Mouse (Mus musculus): ENCODE results near the gene Zfp882.
"Not testable (repeated sequence)": the region's sequence is repeated elsewhere in the genome, so short reads cannot be mapped to it uniquely, and the experiment has no call there.

The Zfp882 gene

DNA sequence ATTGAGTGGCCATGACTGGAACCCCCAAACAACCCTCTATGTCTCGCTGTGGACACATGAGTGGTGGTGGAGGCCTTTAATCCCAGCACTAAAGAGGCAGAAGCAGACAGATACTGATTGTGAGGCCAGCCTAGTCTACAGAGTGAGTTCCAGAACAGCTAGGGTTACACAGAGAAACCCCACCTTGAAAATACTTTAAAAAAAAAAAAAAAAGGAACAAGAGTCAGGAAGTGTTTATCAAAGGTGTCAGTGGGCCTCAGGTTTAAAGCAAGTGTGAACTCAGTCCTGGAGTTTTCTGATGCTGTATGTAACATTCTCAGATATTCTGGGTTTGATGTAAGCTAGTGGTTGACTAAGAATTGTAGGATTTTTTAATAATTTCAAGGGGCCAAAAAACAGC is 44.1 kb downstream of the Zfp882 start:
- DNase-seq (ENCODE audit: low spot score): no peak

GRCm38 (mm10) chr8:71952961-71953700 is 44.7 kb downstream of the Zfp882 start:
- not testable (repeated sequence) for DNase-seq (ENCODE audit: low spot score)

- no peak for DNase-seq (ENCODE audit: low spot score)
Measured at GRCm38 (mm10) chr8:71954666-71955065, 46.3 kb downstream of the Zfp882 start.

DNA sequence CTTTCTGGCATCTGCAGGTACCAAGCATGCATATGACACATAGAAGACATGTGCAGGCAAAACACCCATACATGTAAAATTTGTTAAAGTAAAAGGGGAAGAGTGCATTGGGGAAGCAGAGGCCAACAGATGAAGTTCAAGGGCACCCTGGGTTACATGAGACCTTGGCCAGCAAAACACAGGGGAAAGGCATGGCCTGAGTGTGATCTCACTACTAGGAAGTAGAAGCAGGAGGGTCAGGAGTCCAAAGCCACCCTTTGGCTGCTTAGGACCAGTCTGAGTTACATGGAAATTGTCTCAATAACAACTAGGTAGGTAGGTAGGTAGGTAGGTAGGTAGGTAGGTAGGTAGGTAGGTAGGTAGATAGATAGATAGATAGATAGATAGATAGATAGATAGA is 52.1 kb downstream of the Zfp882 start:
- DNase-seq (ENCODE audit: low spot score): no peak

- no peak for DNase-seq (ENCODE audit: low spot score)
Measured at GRCm38 (mm10) chr8:71961796-71962195, 53.4 kb downstream of the Zfp882 start.

DNA sequence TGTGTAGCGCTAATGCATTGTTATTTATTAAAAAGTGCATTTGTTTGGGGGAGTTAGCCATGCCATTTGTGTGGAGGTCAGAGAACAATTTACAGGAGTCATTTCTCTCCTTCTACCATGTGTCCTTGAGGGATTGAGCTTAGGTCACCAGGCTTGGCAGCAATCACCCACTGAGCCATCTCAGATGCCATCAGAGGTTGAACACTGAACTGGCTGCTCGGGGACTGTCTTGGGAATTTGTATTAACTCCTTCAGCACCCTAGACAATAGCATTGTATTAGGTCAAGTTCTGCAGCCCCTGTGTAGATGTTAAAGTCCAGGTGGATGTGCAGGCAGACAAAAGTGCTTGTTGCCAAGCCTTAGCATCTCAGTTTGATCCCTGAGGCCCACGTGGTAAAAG is 55.6 kb downstream of the Zfp882 start:
- DNase-seq (ENCODE audit: low spot score): no peak

GRCm38 (mm10) chr8:71965166-71965565 is 56.8 kb downstream of the Zfp882 start:
- no peak for DNase-seq (ENCODE audit: low spot score)

All from left cerebral cortex, adult 11 months (tissue).